Mouse (Mus musculus): Measurements from ENCODE around the gene Zfp189. TPM values are rescaled to one million over a fixed set of nuclear protein-coding genes. Genes with fewer than 3 reads are reported as not detected.
"Not testable (repeated sequence)": the region's sequence is repeated elsewhere in the genome, so short reads cannot be mapped to it uniquely, and the experiment has no call there.

The Zfp189 gene
- total RNA-seq (2021) = 10 to 100 TPM; 12.8 to 13.3 TPM
- long read RNA-seq, experiment 1, transcript Zfp189-202 (3 exons, 2,965 nt) = major isoform, 7 of 10 reads
- long read RNA-seq, experiment 1, partial matches to known transcripts = 0 of 10 reads
- long read RNA-seq, experiment 1, other reads (novel, unspliced or antisense) = 3 of 10 reads
- long read RNA-seq, experiment 2, transcript Zfp189-202 (3 exons, 2,965 nt) = major isoform, 12 of 12 reads
- long read RNA-seq, experiment 2, partial matches to known transcripts = 0 of 12 reads
- long read RNA-seq, experiment 2, other reads (novel, unspliced or antisense) = 0 of 12 reads

- DNase-seq (ENCODE audit: low spot score in 2 of 2) = peak; percentile 93 to 97
Observed at GRCm38 (mm10) chr4:49520572-49521340, at the start of gene Zfp189, which contains the start of gene Mrpl50. TSS of gene Zfp189 (plus strand) at chr4:49521176. TSS of gene Mrpl50 (minus strand) at chr4:49521093.

- DNase-seq (ENCODE audit: low spot score in 2 of 2) = no peak
Observed at GRCm38 (mm10) chr4:49473435-49474100, 47.4 kb upstream of the Zfp189 start, which contains the start of gene Acnat1. TSS of gene Acnat1 (minus strand) at chr4:49473912.

GRCm38 (mm10) chr4:49474583-49474982, 46.4 kb upstream of the Zfp189 start:
- DNase-seq (ENCODE audit: low spot score in 2 of 2) = no peak

- DNase-seq (ENCODE audit: low spot score in 2 of 2) = no peak
Observed at GRCm38 (mm10) chr4:49478118-49478877, 42.7 kb upstream of the Zfp189 start.

GRCm38 (mm10) chr4:49479035-49479434, 41.9 kb upstream of the Zfp189 start:
- DNase-seq (ENCODE audit: low spot score in 2 of 2) = not testable (repeated sequence)

- DNase-seq (ENCODE audit: low spot score in 2 of 2) = no peak
Observed at GRCm38 (mm10) chr4:49480104-49480760, 40.7 kb upstream of the Zfp189 start.

GRCm38 (mm10) chr4:49480896-49481295, 40.1 kb upstream of the Zfp189 start:
- no peak for DNase-seq (ENCODE audit: low spot score in 2 of 2)

- no peak for DNase-seq (ENCODE audit: low spot score in 2 of 2)
Observed at GRCm38 (mm10) chr4:49485442-49485841, 35.5 kb upstream of the Zfp189 start.

- DNase-seq (ENCODE audit: low spot score in 2 of 2) = not testable (repeated sequence)
Observed at GRCm38 (mm10) chr4:49485934-49486650, 34.9 kb upstream of the Zfp189 start.

- DNase-seq (ENCODE audit: low spot score in 2 of 2) = no peak
Observed at GRCm38 (mm10) chr4:49503563-49503962, 17.4 kb upstream of the Zfp189 start.

- DNase-seq (ENCODE audit: low spot score in 2 of 2) = no peak
Observed at GRCm38 (mm10) chr4:49506386-49506785, 14.6 kb upstream of the Zfp189 start, which contains the start of gene Baat. TSS of gene Baat (minus strand) at chr4:49506557.

- DNase-seq (ENCODE audit: low spot score in 2 of 2) = no peak
Observed at GRCm38 (mm10) chr4:49509183-49509582, 11.8 kb upstream of the Zfp189 start.

- DNase-seq (ENCODE audit: low spot score in 2 of 2) = not testable (repeated sequence)
Observed at GRCm38 (mm10) chr4:49510236-49510835, 10.6 kb upstream of the Zfp189 start.

GRCm38 (mm10) chr4:49512636-49513035, 8.3 kb upstream of the Zfp189 start:
- no peak for DNase-seq (ENCODE audit: low spot score in 2 of 2)

GRCm38 (mm10) chr4:49514441-49514840, 6.5 kb upstream of the Zfp189 start:
- no peak for DNase-seq (ENCODE audit: low spot score in 2 of 2)

- no peak for DNase-seq (ENCODE audit: low spot score in 2 of 2)
Observed at GRCm38 (mm10) chr4:49519476-49519875, 1.5 kb upstream of the Zfp189 start.

GRCm38 (mm10) chr4:49521346-49521745, 370 bp downstream of the Zfp189 start:
- no peak for DNase-seq (ENCODE audit: low spot score in 2 of 2)

- peak; percentile 84 to 90 for DNase-seq (ENCODE audit: low spot score in 2 of 2)
Observed at GRCm38 (mm10) chr4:49522576-49522975, 1.6 kb downstream of the Zfp189 start.

GRCm38 (mm10) chr4:49535036-49535435, 14.1 kb downstream of the Zfp189 start:
- DNase-seq (ENCODE audit: low spot score in 2 of 2) = no peak

Measured in left cerebral cortex, adult 18-20 months (tissue).